Mouse (Mus musculus) CH12.LX (cell line): Measurements from ENCODE around the gene E4f1. TPM values are rescaled to one million over a fixed set of nuclear protein-coding genes. Genes with fewer than 3 reads are reported as not detected.

ENCODE experiments used
- DNase-seq: peaks from one replicate; pipeline ENCODE4 v3.0.0-alpha.2; 2013; ENCODE audit errors: extremely low read depth
- H3K27ac ChIP-seq: 2 replicates; pipeline ENCODE4 v1.5.1; 2012; ENCODE audit warnings: low read depth, mild to moderate bottlenecking, control low read depth, moderate library complexity; ENCODE audit not compliant: insufficient read depth
- H3K27me3 ChIP-seq: replicated peaks from 2 replicates; pipeline ENCODE3; 2012; ENCODE audit warnings: inconsistent platforms
- H3K36me3 ChIP-seq, 2 experiments: replicated peaks in 1 of 2; 2 replicates each; pipeline versions ENCODE3 to v1.6.1; 2012; ENCODE audit warnings: inconsistent platforms in 1 of 2, low read length in 1 of 2, mild to moderate bottlenecking in 1 of 2, mixed read lengths in 1 of 2, moderate library complexity in 1 of 2; ENCODE audit not compliant: control insufficient read depth in 1 of 2, insufficient read depth in 1 of 2
- H3K4me1 ChIP-seq, 2 experiments: 2 replicates each; pipeline ENCODE4 v1.6.1; 2012; ENCODE audit warnings: inconsistent platforms in 1 of 2, moderate library complexity in 1 of 2; ENCODE audit not compliant: insufficient read depth in 2 of 2, control insufficient read depth in 1 of 2
- H3K4me2 ChIP-seq: 2 replicates; pipeline ENCODE4 v1.6.1; 2012; ENCODE audit warnings: low read depth, mild to moderate bottlenecking, control low read depth; ENCODE audit not compliant: poor library complexity, insufficient read depth, severe bottlenecking
- H3K4me3 ChIP-seq, 3 experiments: fragments of 150-350 bp in 1 of 3; sonication (generic) in 1 of 3; replicated peaks in 1 of 3; 2 replicates each; pipeline versions ENCODE3 to v1.5.1; 2011 to 2012; ENCODE audit warnings: low read depth in 2 of 3, low read length in 2 of 3, mild to moderate bottlenecking in 2 of 3, moderate library complexity in 2 of 3, control low read depth in 1 of 3, improper control_type of control experiment in 1 of 3, inconsistent platforms in 1 of 3, mixed read lengths in 1 of 3; ENCODE audit not compliant: poor library complexity in 1 of 3
- H3K79me2 ChIP-seq: replicated peaks from 2 replicates; pipeline ENCODE4 v1.6.1; 2012; ENCODE audit warnings: mild to moderate bottlenecking, moderate library complexity; ENCODE audit not compliant: control insufficient read depth, poor library complexity, insufficient read depth, severe bottlenecking; ENCODE audit errors: extremely low read depth
- H3K9ac ChIP-seq: 2 replicates; pipeline ENCODE4 v1.6.1; 2012; ENCODE audit warnings: low read depth, mild to moderate bottlenecking, control low read depth, moderate library complexity; ENCODE audit not compliant: insufficient read depth
- H3K9me3 ChIP-seq: replicated peaks from 2 replicates; pipeline ENCODE3; 2012; ENCODE audit warnings: low read length, inconsistent platforms, mixed read lengths
- BHLHE40 ChIP-seq: IDR thresholded peaks from 2 replicates; pipeline ENCODE4 v1.6.1; 2011; ENCODE audit warnings: mild to moderate bottlenecking, low read depth, low read length, improper control_type of control experiment
- CHD2 ChIP-seq: IDR thresholded peaks from 2 replicates; pipeline ENCODE4 v1.6.1; 2011; ENCODE audit warnings: low read length, improper control_type of control experiment
- E2F4 ChIP-seq: IDR thresholded peaks from 2 replicates; pipeline ENCODE4 v1.6.1; 2011; ENCODE audit warnings: low read depth, low read length, improper control_type of control experiment; ENCODE audit not compliant: insufficient replicate concordance
- ETS1 ChIP-seq: conservative IDR thresholded peaks from 2 replicates; pipeline ENCODE4 v1.6.1; 2012; ENCODE audit warnings: low read depth, mild to moderate bottlenecking, inconsistent platforms, low read length, improper control_type of control experiment, moderate library complexity
- GABPA ChIP-seq: IDR thresholded peaks from 2 replicates; pipeline ENCODE4 v1.6.1; 2012; ENCODE audit warnings: low read depth, low read length, improper control_type of control experiment, inconsistent platforms; ENCODE audit not compliant: insufficient replicate concordance
- MAFK ChIP-seq: IDR thresholded peaks from 2 replicates; pipeline ENCODE4 v1.6.1; 2011; ENCODE audit warnings: low read length, improper control_type of control experiment; ENCODE audit not compliant: insufficient replicate concordance
- MEF2A ChIP-seq: IDR thresholded peaks from 2 replicates; pipeline ENCODE4 v1.6.1; 2014; ENCODE audit warnings: low read depth, mild to moderate bottlenecking, inconsistent platforms, low read length, improper control_type of control experiment, borderline replicate concordance
- NRF1 ChIP-seq: IDR thresholded peaks from 2 replicates; pipeline ENCODE4 v1.6.1; 2014; ENCODE audit warnings: low read depth, mild to moderate bottlenecking, inconsistent platforms, low read length, improper control_type of control experiment, moderate library complexity
- SMC3 ChIP-seq: IDR thresholded peaks from 2 replicates; pipeline ENCODE4 v1.6.1; 2011; ENCODE audit warnings: low read depth, low read length, improper control_type of control experiment
- TBP ChIP-seq: conservative IDR thresholded peaks from 2 replicates; pipeline ENCODE4 v1.6.1; 2011; ENCODE audit warnings: low read depth, low read length, improper control_type of control experiment
- ZC3H11A ChIP-seq: IDR thresholded peaks from 2 replicates; pipeline ENCODE4 v1.6.1; 2012; ENCODE audit warnings: low read depth, mild to moderate bottlenecking, inconsistent platforms, low read length, improper control_type of control experiment
- ZKSCAN1 ChIP-seq: IDR thresholded peaks from 2 replicates; pipeline ENCODE4 v1.6.1; 2012; ENCODE audit warnings: low read depth, inconsistent platforms, low read length, improper control_type of control experiment, borderline replicate concordance
- ZMIZ1 ChIP-seq: IDR thresholded peaks from 2 replicates; pipeline ENCODE4 v1.6.1; 2012; ENCODE audit warnings: low read depth, mild to moderate bottlenecking, inconsistent platforms, low read length, improper control_type of control experiment
- dilution Hi-C: fragments of 300-500 bp; cut with MboI; formaldehyde crosslinking; loops from 2 replicates; pipeline ENCODE4 v1.14.3; 2020; ENCODE audit warnings: low sequenced_read_pairs; ENCODE audit not compliant: extremely low pct_unique_long_range_greater_than_20kb, extremely low pct_ligation_motif_present
- in situ Hi-C: fragments of 300-500 bp; cut with MboI; formaldehyde crosslinking; loops from 3 replicates; pipeline ENCODE4 v1.14.3; 2019; ENCODE audit warnings: low sequenced_read_pairs, low pct_ligation_motif_present, low pct_unique_long_range_greater_than_20kb, mixed read lengths
- polyA plus RNA-seq: library from polyadenylated mRNA; unstranded; fragments of >175 nt; gene quantifications from 2 replicates; pipeline ENCODE4 v1.2.1, GENCODE M21; 2012; ENCODE audit warnings: low read depth; ENCODE audit not compliant: insufficient read length
- total RNA-seq, 2 experiments: library from RNA; depleted of rRNA; stranded (reverse); fragments of 300-350 nt in 1 of 2; fragments of >200 nt in 1 of 2; gene quantifications; 2 replicates each; pipeline ENCODE4 v1.2.3; 2012 to 2014

Gene E4f1
- total and polyA plus RNA-seq, 3 experiments, result 10.2 to 22.7 (median 16.2) TPM

DNA sequence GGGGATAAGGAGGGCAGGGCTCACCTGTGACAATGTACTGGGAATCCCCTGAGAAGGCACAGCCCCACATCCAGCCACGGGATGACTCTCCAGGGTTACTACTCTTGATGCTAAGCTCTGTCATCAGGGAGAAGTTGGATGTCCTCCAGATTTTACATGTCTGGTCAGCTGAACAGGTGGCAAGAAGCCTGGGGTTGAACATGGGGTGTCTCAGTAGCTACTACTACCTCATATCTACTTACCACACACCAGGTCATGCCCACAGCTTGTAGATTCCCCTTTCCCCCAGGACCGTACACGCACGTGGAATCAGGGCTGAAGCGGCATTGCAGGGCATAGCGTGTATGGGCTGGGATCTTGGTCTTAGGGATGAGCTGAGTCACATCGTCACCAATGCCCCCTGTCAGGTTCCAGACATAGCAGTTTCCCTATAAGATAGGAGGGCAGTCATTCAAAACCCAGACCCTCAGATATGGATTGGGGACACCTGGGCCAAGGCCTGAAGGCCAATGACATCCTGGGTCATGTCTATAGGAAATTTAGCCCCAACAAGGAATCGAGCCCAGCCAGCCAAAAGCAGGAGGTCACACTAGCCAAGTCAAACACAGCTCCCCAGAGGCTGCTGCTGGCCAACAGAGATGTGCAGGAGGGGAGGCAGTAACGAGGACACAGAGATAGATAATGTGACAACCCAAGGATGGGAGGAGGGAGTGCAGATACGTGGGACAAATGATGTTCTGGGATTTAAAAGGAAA is 6.1 kb upstream of the E4f1 start:
- dilution Hi-C loops (no loop called here), in situ Hi-C loops (loop anchor here (5.0 kb wide), 1 partner anchor 56 kb away; the partner anchor contains the start of gene Rab26)
- Histone ChIP-seq H3K4me2 (no peak overlapping the region), H3K36me3 (peaks cover 39 to 62% of the 10 kb centered on the region in 2 experiments), H3K27me3 (no peaks in the 10 kb centered on the region), H3K9ac (no peak overlapping the region), H3K9me3 (no peaks in the 10 kb centered on the region)
- no peak for DNase-seq
- TF ChIP-seq NRF1 (no peak), ZC3H11A (no peak), CHD2 (no peak), ETS1 (no peak), GABPA (no peak), MAFK (no peak), TBP (no peak), ZMIZ1 (no peak), ZKSCAN1 (no peak), BHLHE40 (no peak), E2F4 (no peak), MEF2A (no peak)
- TF ChIP-seq, all 38 proteins: peak for 0
- H3K4me1 ChIP-seq, result peaks cover 12 to 38% of the 10 kb centered on the region in 2 experiments; a peak in 3 of 4 replicates
- H3K79me2 ChIP-seq, result peaks cover 2% of the 10 kb centered on the region; the same call in 1 of the 2 replicates
- no peak overlapping the region for H3K27ac ChIP-seq
- no peak overlapping the region for H3K4me3 ChIP-seq

GRCm38 (mm10) chr17:24475586-24475985 is 5.5 kb upstream of the E4f1 start:
- H3K27ac ChIP-seq, result no peak overlapping the region
- DNase-seq, result no peak
- H3K9me3 ChIP-seq, result no peaks in the 10 kb centered on the region
- dilution Hi-C loops, result no loop called here
- peaks cover 12 to 37% of the 10 kb centered on the region in 2 experiments; a peak in 3 of 4 replicates for H3K4me1 ChIP-seq
- no peak overlapping the region for H3K4me2 ChIP-seq
- no peak overlapping the region for H3K9ac ChIP-seq
- in situ Hi-C loops, result loop anchor here (5.0 kb wide), 1 partner anchor 57 kb away; the partner anchor contains the start of gene Rab26
- H3K27me3 ChIP-seq, result no peaks in the 10 kb centered on the region
- peaks cover 39 to 62% of the 10 kb centered on the region in 2 experiments for H3K36me3 ChIP-seq
- no peak overlapping the region for H3K4me3 ChIP-seq
- TF ChIP-seq SMC3, result no peak
- no peak for TF ChIP-seq CHD2
- H3K79me2 ChIP-seq, result peaks cover 7% of the 10 kb centered on the region; the same call in 1 of the 2 replicates
